Mouse (Mus musculus) c-Kit-negative CD71-positive TER-119-positive erythroid progenitor cells, embryonic 14.5 days (primary cell): ENCODE measurements around the gene Slc5a7.

ENCODE experiments used
- DNase-seq: peaks from one replicate; pipeline ENCODE4 v3.0.0-alpha.2; 2013; ENCODE audit warnings: low read depth, low spot score

The Slc5a7 gene

GRCm38 (mm10) chr17:54298934-54299333, at the start of gene Slc5a7:
TSS of gene Slc5a7 (minus strand) at chr17:54299034.
- no peak for DNase-seq

DNA sequence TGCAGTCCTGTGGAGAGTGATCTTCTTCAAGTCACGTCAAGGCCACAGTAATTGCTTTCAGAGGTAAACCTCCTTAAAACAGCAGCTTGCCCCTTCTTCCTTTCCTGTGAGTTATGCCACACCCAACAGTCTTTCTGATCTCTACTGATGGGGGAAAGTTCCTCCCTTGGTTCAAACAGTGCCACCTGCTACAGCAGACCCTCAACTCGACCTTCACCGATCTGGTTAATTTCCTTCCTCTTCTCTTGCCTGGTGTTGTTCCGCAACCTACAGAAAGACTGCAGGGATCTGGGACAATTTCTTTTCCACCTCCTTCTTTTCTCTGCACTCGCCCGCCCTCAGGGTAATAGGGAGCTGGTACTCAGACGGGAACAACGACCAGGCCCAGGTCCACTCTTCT, 48.8 kb upstream of the Slc5a7 start:
- DNase-seq: no peak

GRCm38 (mm10) chr17:54343395-54343794, 44.6 kb upstream of the Slc5a7 start:
- no peak for DNase-seq

DNA sequence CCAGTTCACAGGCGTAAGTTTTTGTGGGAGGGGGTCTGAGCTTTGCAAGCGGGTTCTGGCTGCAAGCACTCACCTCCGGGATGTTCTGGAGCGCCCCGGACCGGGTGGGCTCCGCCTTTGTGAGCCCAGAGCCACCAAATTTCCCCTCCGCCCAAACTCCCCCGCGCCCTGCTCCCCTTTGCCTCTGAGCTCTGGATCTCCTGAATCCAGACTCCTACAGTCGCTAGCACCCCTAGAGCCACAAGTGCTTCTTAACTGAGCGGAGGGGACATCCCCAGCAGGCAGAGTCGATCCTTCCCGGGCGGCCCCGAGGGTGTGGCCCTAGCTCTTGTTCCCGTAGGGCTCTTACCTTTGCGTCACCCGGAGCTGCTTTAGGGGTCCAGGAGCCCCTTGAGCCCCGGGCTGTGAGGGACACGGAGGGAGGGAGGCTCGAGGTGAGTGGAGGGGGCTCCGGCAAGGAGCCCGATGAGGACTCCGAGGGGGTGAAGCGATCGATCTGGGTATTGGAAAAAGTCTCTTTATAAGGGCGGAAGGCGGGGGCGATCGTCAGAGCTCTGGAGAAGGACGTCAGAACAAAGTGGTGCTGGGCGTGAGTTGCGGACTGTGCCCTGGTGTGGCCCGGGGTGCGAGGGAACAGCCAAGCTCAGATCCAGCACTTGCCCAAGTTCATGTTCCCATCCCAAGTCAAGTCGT, 456 bp downstream of the Slc5a7 start:
- DNase-seq: no peak

- no peak for DNase-seq
These were observed 48.1 kb downstream of the Slc5a7 start for GRCm38 (mm10) chr17:54250783-54251182.

DNA sequence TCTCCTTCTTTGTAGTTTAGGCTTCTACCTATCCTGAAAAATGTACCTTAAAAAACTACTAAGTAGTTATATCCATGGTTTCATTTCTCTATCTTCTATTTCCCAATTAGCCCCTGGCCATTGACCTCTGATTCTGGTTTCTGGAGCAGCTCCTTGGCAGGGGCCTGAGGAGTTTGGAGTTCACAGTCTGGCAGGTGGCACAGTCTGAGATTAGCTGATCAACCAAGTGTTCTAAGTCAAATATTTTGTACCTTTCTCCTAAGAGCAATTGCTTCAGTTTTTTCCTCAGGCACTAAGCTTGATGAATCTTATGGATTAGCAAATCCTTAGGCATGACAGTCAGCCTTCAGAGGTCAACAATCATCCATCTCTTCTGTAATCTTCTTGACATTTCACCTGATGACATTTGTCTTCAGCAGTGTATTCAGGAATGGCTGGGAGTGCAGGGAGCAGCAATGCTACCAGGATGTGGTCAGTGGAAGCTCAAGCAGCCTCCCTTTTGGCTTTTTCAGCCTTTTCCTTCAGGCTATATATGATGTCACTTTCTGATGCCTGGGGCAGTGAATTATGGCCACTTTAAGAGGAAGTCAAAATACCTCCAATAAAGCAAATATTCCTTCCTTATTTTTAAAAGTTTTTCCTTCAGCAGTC, 55.1 kb downstream of the Slc5a7 start:
- no peak for DNase-seq

DNA sequence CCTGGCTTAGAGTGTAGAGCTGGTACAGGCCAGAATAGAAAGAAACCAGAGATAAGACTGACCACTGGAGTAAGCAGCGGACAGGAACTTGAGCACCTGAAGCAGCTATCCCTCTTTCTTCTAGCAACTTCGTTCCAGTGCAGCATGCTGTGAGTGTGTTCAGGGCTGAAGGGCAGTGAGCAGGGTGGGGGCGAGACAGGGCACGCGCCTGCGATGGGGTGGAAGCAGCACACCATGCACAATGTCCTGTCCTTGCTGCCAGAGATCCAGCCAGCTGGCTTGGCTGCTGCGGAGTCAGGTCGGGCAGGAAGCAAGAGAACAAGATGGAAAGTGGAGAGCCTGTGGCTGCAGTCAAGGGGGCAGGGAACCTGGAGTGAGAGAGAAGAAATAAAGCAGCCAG, 59.4 kb downstream of the Slc5a7 start:
- no peak for DNase-seq
